In genomic region chr4:45055451-45055850, GRCm38 (mm10) we compare ENCODE assay signal across 12 mouse cellular contexts. TPM values are rescaled to one million over a fixed set of nuclear protein-coding genes. Genes with fewer than 3 reads are reported as not detected.
DNase-seq lines count a peak whose midpoint lies in the region; ATAC-seq and TF ChIP-seq lines count a peak whose summit lies in the region.
"Had no signal": no experiment of that assay in that cellular context is flagged by ENCODE, and none has a peak within 500 bp of the region (broad histone marks: within the 10 kb centered on the region; RNA-seq: fewer than 3 reads in every experiment).

No protein-coding gene starts in this region.

- TF ChIP-seq EP300 in heart, postnatal 0 days (IDR thresholded peaks at IDR 0.05; ENCODE audit: low read depth): no peak

- no peak overlapping the region for H3K27ac ChIP-seq in cerebellum, adult 2 months (ENCODE audit: insufficient read depth, low read length)
- H3K27ac ChIP-seq in heart, postnatal 0 days (ENCODE audit: low read depth): peak overlapping the region; percentile 64
- H3K27ac ChIP-seq: hindbrain, embryonic 12.5 days had no signal

- DNase-seq in cerebellum, adult 11-12 months: peak; percentile 42
- no peak for DNase-seq in cerebellum, postnatal 4 days (ENCODE audit: low spot score in 2 of 2)
- DNase-seq in cerebellum, adult 2 months: peak; percentile 47 to 49
- peak; percentile 32 for DNase-seq in gastrocnemius, postnatal 10 days
- no peak for DNase-seq in heart, postnatal 0 days (ENCODE audit: low spot score)
- DNase-seq in layer of hippocampus, adult 8-10 months (ENCODE audit: low spot score in 2 of 2): no peak
- DNase-seq in urinary bladder, adult 18-20 months (ENCODE audit: low spot score in 2 of 2): no peak
- DNase-seq: kidney, adult 11 months; lung, adult 2 months had no signal

- H3K4me2 ChIP-seq in heart, postnatal 0 days (ENCODE audit: low read depth, low read length): no peak overlapping the region
- H3K4me2 ChIP-seq: hindbrain, embryonic 12.5 days had no signal

- H3K27me3 ChIP-seq in cerebellum, adult 2 months (ENCODE audit: control insufficient read depth, insufficient read depth, low read length): no peaks in the 10 kb centered on the region
- no peaks in the 10 kb centered on the region for H3K27me3 ChIP-seq in heart, postnatal 0 days (ENCODE audit: control insufficient read depth, insufficient read depth, low read length)
- H3K27me3 ChIP-seq: hindbrain, embryonic 12.5 days had no signal

- no peak for TF ChIP-seq POLR2A in cerebellum, adult 2 months (IDR thresholded peaks at IDR 0.05; ENCODE audit: borderline replicate concordance, insufficient read depth, low read length)

- TF ChIP-seq CTCF in cerebellum, adult 2 months (IDR thresholded peaks at IDR 0.05; ENCODE audit: borderline replicate concordance, insufficient read depth, low read depth, low read length): no peak
- TF ChIP-seq CTCF in heart, postnatal 0 days (IDR thresholded peaks at IDR 0.05; ENCODE audit: low read depth): no peak

- no peak overlapping the region for H3K9ac ChIP-seq in heart, postnatal 0 days (replicated peaks; ENCODE audit: low read depth, low read length)
- H3K9ac ChIP-seq: hindbrain, embryonic 12.5 days had no signal

- 19% methylated on average over 8 of the region's 8 CpGs for WGBS in cerebellum, adult 2 months
- WGBS in heart, postnatal 0 days: 49% methylated on average over 8 of the region's 8 CpGs

- peak; percentile 17; the same call in 1 of the 2 replicates for ATAC-seq in heart, postnatal 0 days (ENCODE audit: insufficient read depth, low read depth)
- no peak for ATAC-seq in megakaryocyte progenitor cell, adult 5-6 weeks (replicated peaks; ENCODE audit: poor library complexity)
- ATAC-seq: forebrain, embryonic 14.5 days had no signal

- peaks cover 17% of the 10 kb centered on the region for H3K4me1 ChIP-seq in cerebellum, adult 2 months (ENCODE audit: control insufficient read depth, insufficient read depth, low read length)
- H3K4me1 ChIP-seq in heart, postnatal 0 days (ENCODE audit: control insufficient read depth, insufficient read depth): peaks cover 11% of the 10 kb centered on the region
- H3K4me1 ChIP-seq: hindbrain, embryonic 12.5 days had no signal

- H3K4me3 ChIP-seq in cerebellum, adult 2 months (replicated peaks; ENCODE audit: insufficient read depth, low read depth, low read length): no peak overlapping the region
- no peak overlapping the region for H3K4me3 ChIP-seq in heart, postnatal 0 days (ENCODE audit: low read depth, low read length)
- H3K4me3 ChIP-seq: hindbrain, embryonic 12.5 days had no signal

- peaks cover 44% of the 10 kb centered on the region for H3K36me3 ChIP-seq in heart, postnatal 0 days (replicated peaks; ENCODE audit: control insufficient read depth, insufficient read depth, low read length)

- H3K9me3 ChIP-seq in heart, postnatal 0 days (replicated peaks; ENCODE audit: control insufficient read depth, low read length): no peaks in the 10 kb centered on the region
- H3K9me3 ChIP-seq: hindbrain, embryonic 12.5 days had no signal

RNA-seq across cellular contexts. Expression of gene Fbxo10, which starts 29.0 kb away (rescaled TPM):
- 18.6 and 19.2 TPM in 2 replicates for polyA plus RNA-seq in cerebellum, adult 2 months (2012; rRNA removed)
- 1 to 10 TPM; 6.6 to 8.0 TPM for total RNA-seq in gastrocnemius, postnatal 10 days (2021)
- total RNA-seq in heart, postnatal 0 days (2014; rRNA removed; ENCODE audit: low replicate concordance): 23.0 and 30.7 TPM in 2 replicates
- 11.1 and 11.9 TPM in 2 replicates for polyA plus RNA-seq in heart, postnatal 0 days (2015; fragmentation: Nextera tagmentation; extraction: Ambion mirVana)
- total RNA-seq in megakaryocyte progenitor cell, adult 5-6 weeks (2015): 1.2 and 3.1 TPM in 2 replicates
- total RNA-seq in megakaryocyte progenitor cell, adult 5-6 weeks (2017): 1.8 and 3.1 TPM in 2 replicates
- 10 to 100 TPM; 40.8 to 49.0 (median 45.1) TPM for total RNA-seq in layer of hippocampus, adult 8-10 months (2022)

RNA-seq across cellular contexts. Expression of gene Polr1e, which starts 37.1 kb away (rescaled TPM):
- 11.5 and 11.7 TPM in 2 replicates for polyA plus RNA-seq in cerebellum, adult 2 months (2012; rRNA removed)
- total RNA-seq in gastrocnemius, postnatal 10 days (2021): 1 to 10 TPM; 6.7 to 8.2 TPM
- total RNA-seq in heart, postnatal 0 days (2014; rRNA removed; ENCODE audit: low replicate concordance): 37.4 and 46.7 TPM in 2 replicates
- polyA plus RNA-seq in heart, postnatal 0 days (2015; fragmentation: Nextera tagmentation; extraction: Ambion mirVana): 71.2 and 77.5 TPM in 2 replicates
- 50.9 and 65.2 TPM in 2 replicates for total RNA-seq in megakaryocyte progenitor cell, adult 5-6 weeks (2015)
- 47.3 and 53.0 TPM in 2 replicates for total RNA-seq in megakaryocyte progenitor cell, adult 5-6 weeks (2017)
- total RNA-seq in layer of hippocampus, adult 8-10 months (2022): 10 to 100 TPM in 3 of 4 experiments, 1 to 10 TPM in 1; 9.1 to 12.0 (median 11.4) TPM

RNA-seq across cellular contexts. Expression of gene Zbtb5, which starts 43.2 kb away (rescaled TPM):
- polyA plus RNA-seq in cerebellum, adult 2 months (2012; rRNA removed): 9.8 and 11.4 TPM in 2 replicates
- 1 to 10 TPM; 8.2 to 9.3 TPM for total RNA-seq in gastrocnemius, postnatal 10 days (2021)
- total RNA-seq in heart, postnatal 0 days (2014; rRNA removed; ENCODE audit: low replicate concordance): 20.3 and 32.0 TPM in 2 replicates
- 8.5 and 8.9 TPM in 2 replicates for polyA plus RNA-seq in heart, postnatal 0 days (2015; fragmentation: Nextera tagmentation; extraction: Ambion mirVana)
- 5.7 and 6.5 TPM in 2 replicates for total RNA-seq in megakaryocyte progenitor cell, adult 5-6 weeks (2015)
- 9.5 and 10.1 TPM in 2 replicates for total RNA-seq in megakaryocyte progenitor cell, adult 5-6 weeks (2017)
- 10 to 100 TPM in 1 of 4 experiments, 1 to 10 TPM in 3; 9.4 to 10.6 (median 9.7) TPM for total RNA-seq in layer of hippocampus, adult 8-10 months (2022)

RNA-seq across cellular contexts. Expression of gene Tomm5, which starts 52.5 kb away (rescaled TPM):
- polyA plus RNA-seq in cerebellum, adult 2 months (2012; rRNA removed): 140 and 155 TPM in 2 replicates
- total RNA-seq in gastrocnemius, postnatal 10 days (2021): 10 to 100 TPM; 76.8 to 83.7 TPM
- 231 and 353 TPM in 2 replicates for total RNA-seq in heart, postnatal 0 days (2014; rRNA removed; ENCODE audit: low replicate concordance)
- 305 and 324 TPM in 2 replicates for polyA plus RNA-seq in heart, postnatal 0 days (2015; fragmentation: Nextera tagmentation; extraction: Ambion mirVana)
- total RNA-seq in megakaryocyte progenitor cell, adult 5-6 weeks (2015): 231 and 253 TPM in 2 replicates
- 239 and 266 TPM in 2 replicates for total RNA-seq in megakaryocyte progenitor cell, adult 5-6 weeks (2017)
- 10 to 100 TPM; 56.8 to 69.2 (median 64.7) TPM for total RNA-seq in layer of hippocampus, adult 8-10 months (2022)

Comparison
In these comparisons a context has a peak if more than half of its experiments do, and no peak if none do; other contexts are left out.
1. DNase-seq: peak in cerebellum, adult 11-12 months (single experiment), cerebellum, adult 2 months (2 of 2) and gastrocnemius, postnatal 10 days (single experiment); none in cerebellum, postnatal 4 days (0 of 2), heart, postnatal 0 days (single experiment), layer of hippocampus, adult 8-10 months (0 of 2) and urinary bladder, adult 18-20 months (0 of 2).